Mouse (Mus musculus): ENCODE data around the gene Cdh5. TPM values are rescaled to one million over a fixed set of nuclear protein-coding genes. Genes with fewer than 3 reads are reported as not detected.

The Cdh5 gene
- total RNA-seq, 2 experiments from 2014 or later = 36.4 to 46.9 TPM

GRCm38 (mm10) chr8:104188459-104188858 lies 87.0 kb downstream of the Cdh5 start:
- TF ChIP-seq CTCF (IDR thresholded peaks at IDR 0.05) = no peak

DNA sequence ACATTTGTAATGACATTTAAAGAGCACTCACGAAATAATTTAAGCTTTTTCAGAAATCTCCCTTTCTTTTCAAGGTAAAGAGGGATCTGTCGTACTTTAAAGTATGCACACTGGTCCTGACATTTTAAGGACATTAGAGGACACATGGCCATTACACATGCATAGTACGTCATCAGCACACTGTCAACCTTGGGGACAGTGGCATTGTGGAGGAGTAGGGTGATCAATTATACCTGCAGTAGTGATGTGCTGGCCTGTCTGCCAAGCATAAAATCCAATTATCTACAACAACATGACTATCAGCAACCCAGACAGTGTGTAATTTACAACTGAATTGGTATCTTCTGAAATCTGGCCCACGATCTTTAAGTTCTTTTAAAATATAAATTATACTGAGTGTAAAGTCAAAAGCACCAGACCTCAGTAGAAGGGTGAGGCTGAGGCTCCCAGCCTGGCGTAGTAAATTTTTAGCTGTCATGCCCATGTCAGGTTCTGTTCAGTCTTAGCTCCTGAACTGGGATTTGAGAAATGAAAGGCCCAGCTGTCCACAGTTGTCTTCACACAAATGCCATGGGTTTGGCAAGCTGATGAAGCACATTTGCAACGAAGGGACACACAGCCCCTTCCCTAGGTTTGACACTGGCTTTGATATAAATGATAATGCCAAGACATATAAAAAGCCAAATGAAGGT lies 89.5 kb downstream of the Cdh5 start:
- DNase-seq = no peak
- no peak for TF ChIP-seq CTCF (IDR thresholded peaks at IDR 0.05)
- intact Hi-C loops (cut with DNase I) = no loop called here
- no peak overlapping the region for H3K27ac ChIP-seq
- no peak overlapping the region for H3K4me3 ChIP-seq

More at GRCm38 (mm10) chr8:104188459-104188858, 87.0 kb downstream of the Cdh5 start:
- Histone ChIP-seq H3K4me3 (no peak overlapping the region), H3K27ac (no peak overlapping the region)
- DNase-seq = no peak
- intact Hi-C loops (cut with DNase I) = no loop called here

- Histone ChIP-seq H3K27ac (no peak overlapping the region), H3K4me3 (no peak overlapping the region)
- DNase-seq = no peak
- intact Hi-C loops (cut with DNase I) = no loop called here
- TF ChIP-seq CTCF (IDR thresholded peaks at IDR 0.05) = no peak
Observed at GRCm38 (mm10) chr8:104191496-104191895, 90.1 kb downstream of the Cdh5 start.

Other genes starting within 250 kb of the Cdh5 start
- gene Bean1, start 68.8 kb downstream of the Cdh5 start, total RNA-seq (2021) = under 1 TPM; 0.08 to 0.39 TPM
- 1 to 10 TPM; 2.7 to 3.6 TPM for gene Tk2, start 146.9 kb downstream of the Cdh5 start, total RNA-seq (2021)
- gene Cklf, start 149.2 kb downstream of the Cdh5 start, total RNA-seq (2021) = 1 to 10 TPM; 1.4 to 3.8 TPM
- not detected for gene Cmtm2a, start 191.6 kb downstream of the Cdh5 start, total RNA-seq (2021)
- gene Gm45711, start 208.5 kb downstream of the Cdh5 start, total RNA-seq (2021) = not detected
- gene Cmtm1, start 208.5 kb downstream of the Cdh5 start, total RNA-seq (2021) = not detected
- gene Gm11020, start 219.9 kb downstream of the Cdh5 start, total RNA-seq (2021) = not detected
- not detected for gene Cmtm2b, start 220.6 kb downstream of the Cdh5 start, total RNA-seq (2021)
- gene Cmtm3, start 237.8 kb downstream of the Cdh5 start, total RNA-seq (2021) = 1 to 10 TPM; 3.5 to 8.5 TPM

All from gastrocnemius, adult 2 months (tissue).